Mouse (Mus musculus): Measurements from ENCODE around the gene Zfp212.
"Not testable (repeated sequence)": the region's sequence is repeated elsewhere in the genome, so short reads cannot be mapped to it uniquely, and the experiment has no call there.

The Zfp212 gene

GRCm38 (mm10) chr6:47943021-47943691, 22.9 kb downstream of the Zfp212 start:
- DNase-seq: peak; percentile 66

DNA sequence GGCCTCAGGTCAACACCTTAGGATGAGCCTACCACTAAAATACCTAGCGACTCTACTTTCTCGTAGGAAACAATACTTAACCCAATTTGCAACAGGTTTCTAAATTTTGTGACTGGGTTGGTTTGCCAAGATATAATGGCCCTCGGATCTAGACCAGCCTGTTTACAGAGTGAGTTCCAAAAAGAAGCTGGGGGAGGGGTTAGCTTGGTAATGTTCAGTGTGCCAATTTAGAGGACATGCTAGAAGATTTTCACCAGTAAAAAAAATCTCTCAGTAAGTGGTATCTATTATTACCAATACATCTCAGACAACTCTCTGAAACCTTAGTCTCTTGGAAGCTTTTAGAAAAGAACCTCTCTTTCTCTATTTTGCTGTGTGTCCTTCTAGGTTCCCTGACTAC, 23.4 kb downstream of the Zfp212 start:
- no peak for DNase-seq

DNA sequence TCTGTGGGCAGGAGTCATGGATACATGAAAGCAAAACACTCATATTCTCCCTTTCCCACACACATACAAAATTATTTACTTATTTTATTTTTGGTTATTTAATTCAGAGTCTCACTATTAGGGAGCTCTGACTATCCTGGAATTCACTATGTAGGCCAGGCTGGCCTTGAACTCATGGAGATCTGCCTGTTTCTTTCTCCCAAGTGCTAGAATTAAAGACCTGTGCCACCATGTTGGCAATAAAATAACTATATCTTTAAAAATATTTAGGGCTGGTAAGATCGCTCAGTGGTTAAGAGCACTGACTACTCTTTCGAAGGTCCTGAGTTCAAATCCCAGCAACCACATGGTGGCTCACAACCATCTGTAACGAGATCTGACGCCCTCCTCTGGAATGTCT, 27.1 kb downstream of the Zfp212 start:
- no peak for DNase-seq

GRCm38 (mm10) chr6:47953191-47953726, 33.0 kb downstream of the Zfp212 start, which contains the start of gene Zfp956:
Gene Zfp956 (plus strand): TSS chr6:47953390.
- DNase-seq: peak; percentile 96

DNA sequence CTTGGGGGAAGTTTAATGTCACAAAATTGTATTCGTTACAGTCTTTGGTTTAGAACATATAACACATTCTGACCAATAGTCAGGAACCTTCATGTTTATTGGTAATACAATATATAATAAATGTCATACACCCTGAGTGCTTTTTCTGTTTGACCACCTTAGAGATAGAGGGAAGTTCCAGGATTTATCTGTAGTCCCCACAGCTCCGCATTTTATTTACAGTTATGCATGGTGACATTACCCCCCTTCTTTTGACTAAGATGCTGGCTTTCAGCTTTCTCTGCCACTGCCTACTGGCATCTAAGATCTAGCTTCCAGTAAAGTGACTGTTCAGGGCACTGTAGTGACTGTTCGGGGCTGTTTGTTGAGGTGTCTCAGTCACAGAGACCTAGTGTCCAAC, 34.1 kb downstream of the Zfp212 start:
- no peak for DNase-seq

- DNase-seq: no peak
These were observed 37.5 kb downstream of the Zfp212 start for GRCm38 (mm10) chr6:47957816-47958215.

DNA sequence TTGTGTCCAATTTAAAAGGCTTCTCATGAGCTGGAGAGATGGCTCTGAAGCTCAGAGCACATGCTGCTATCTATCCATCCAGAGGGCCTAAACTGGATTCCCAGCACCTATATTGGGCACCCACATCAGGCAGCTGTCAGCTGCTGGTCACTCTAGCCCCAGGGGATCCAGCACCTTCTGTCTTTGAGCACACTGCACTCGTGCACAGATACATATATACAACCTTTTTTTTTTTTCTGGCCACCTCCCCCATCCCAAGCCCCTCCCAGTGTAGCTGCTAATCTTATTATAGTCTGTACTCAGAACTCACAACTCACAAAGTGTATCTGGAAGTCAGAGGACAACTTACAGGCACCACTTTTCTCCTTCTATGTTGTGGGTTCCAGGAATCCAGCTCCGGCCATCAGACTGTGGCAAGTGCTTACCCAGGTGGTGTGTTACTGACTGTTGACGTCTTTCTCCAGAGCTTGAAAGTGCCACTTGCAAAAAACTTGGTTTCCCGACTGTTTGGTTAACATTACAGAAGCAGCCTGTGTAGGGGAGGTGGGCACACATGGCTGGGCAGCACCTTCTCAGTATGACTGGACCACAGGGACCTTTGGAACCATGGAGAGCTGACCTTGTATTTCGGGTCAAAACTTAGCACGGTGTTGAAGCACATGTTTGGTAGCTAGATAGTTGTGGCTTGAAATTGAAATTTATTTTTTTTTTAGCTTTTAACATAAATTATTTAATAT, 40.6 kb downstream of the Zfp212 start:
- no peak for DNase-seq

DNA sequence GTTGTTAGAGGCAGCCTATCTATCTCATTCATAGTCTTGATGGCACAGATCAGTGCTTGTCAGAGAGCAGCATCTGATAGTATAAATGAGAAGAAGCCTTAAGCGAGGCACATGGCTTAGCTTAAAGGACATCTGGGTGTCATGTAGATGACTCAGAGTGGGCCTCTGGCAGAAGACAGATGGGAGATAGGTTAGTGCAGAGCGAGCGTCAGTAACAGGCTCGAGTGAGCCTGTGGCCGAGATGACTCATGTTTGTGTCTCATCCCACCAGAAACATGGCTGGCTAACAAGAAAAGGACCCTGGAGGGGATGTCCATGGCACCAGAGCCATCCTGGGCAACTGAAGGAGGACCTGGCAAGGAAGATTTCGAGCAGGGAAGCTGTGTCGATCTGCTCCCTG, 42.8 kb downstream of the Zfp212 start:
- DNase-seq: no peak

- not testable (repeated sequence) for DNase-seq
These were observed 47.9 kb downstream of the Zfp212 start for GRCm38 (mm10) chr6:47968166-47968565.

DNA sequence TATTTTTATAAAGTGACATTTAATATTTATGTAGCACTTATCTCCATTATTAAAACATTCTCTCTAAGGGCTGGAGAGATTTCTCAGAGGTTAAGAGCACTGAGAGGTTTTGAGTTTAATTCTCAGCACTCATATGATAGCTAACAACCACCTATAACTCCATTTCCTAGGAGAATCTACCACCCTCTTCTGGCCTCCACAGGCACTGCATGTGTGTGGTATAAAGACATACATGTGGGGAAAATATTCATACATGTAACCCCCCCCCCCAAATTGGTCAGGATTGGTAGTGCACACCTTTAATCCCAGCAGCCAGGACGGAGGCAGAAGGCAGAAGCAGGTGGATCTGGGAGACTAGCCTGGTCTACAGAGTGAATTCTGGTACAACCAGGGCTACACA, 54.3 kb downstream of the Zfp212 start:
- DNase-seq: no peak

- peak; percentile 92 for DNase-seq
These were observed 58.7 kb downstream of the Zfp212 start for GRCm38 (mm10) chr6:47978897-47979368.
